Mouse (Mus musculus) adrenal gland, adult 18-20 months (tissue): ENCODE results near the gene Phkg1. TPM values are rescaled to one million over a fixed set of nuclear protein-coding genes. Genes with fewer than 3 reads are reported as not detected.

ENCODE experiments used
- DNase-seq, 2 experiments: peaks; one replicate each; pipeline ENCODE4 v3.0.0; 2021 to 2022; ENCODE audit warnings: low spot score in 2 of 2
- total RNA-seq, 2 experiments: library from RNA; stranded (reverse); gene quantifications; 1 replicate in 1 of 2; 2 replicates in 1 of 2; pipeline ENCODE4 v1.2.3; 2021

Gene Phkg1
- total RNA-seq, 2 experiments from 2014 or later: 1.2 to 4.7 TPM

- DNase-seq: peak; percentile 96
Measured at GRCm38 (mm10) chr5:129846752-129847557, 51.4 kb downstream of the Phkg1 start, which contains the start of gene Sumf2. Sumf2 (plus strand) TSS chr5:129846986.

GRCm38 (mm10) chr5:129844848-129845247, 53.5 kb downstream of the Phkg1 start:
- no peak for DNase-seq

Other genes starting within 250 kb of the Phkg1 start
- 1 to 10 TPM; 2.3 to 2.8 TPM for gene Zfp11, start 228.4 kb downstream of the Phkg1 start, total RNA-seq
- under 1 TPM; 0.23 to 0.58 TPM for gene Sept14, start 190.0 kb downstream of the Phkg1 start, total RNA-seq
- gene Mrps17, start 183.1 kb downstream of the Phkg1 start, total RNA-seq: 10 to 100 TPM; 81.0 to 89.6 TPM
- 100 to 1,000 TPM; 116 to 137 TPM for gene Nipsnap2, start 173.5 kb downstream of the Phkg1 start, total RNA-seq
- gene Psph, start 111.1 kb downstream of the Phkg1 start, total RNA-seq: 10 to 100 TPM; 22.5 to 26.0 TPM
- 10 to 100 TPM; 25.9 to 39.1 TPM for gene Sumf2, start 51.6 kb downstream of the Phkg1 start, total RNA-seq
- 1,000 to 10,000 TPM; 1,056 to 1,163 TPM for gene Chchd2, start 11.1 kb downstream of the Phkg1 start, total RNA-seq
- gene Zbed5, start 2.8 kb downstream of the Phkg1 start, total RNA-seq: 1 to 10 TPM; 1.5 to 2.1 TPM
- gene Nupr1l, start 10.0 kb upstream of the Phkg1 start, total RNA-seq: 1 to 10 TPM; 4.1 to 4.2 TPM
- gene Vkorc1l1, start 43.4 kb upstream of the Phkg1 start, total RNA-seq: 10 to 100 TPM; 27.7 to 33.9 TPM
- 10 to 100 TPM; 48.8 to 52.0 TPM for gene Gusb, start 104.5 kb upstream of the Phkg1 start, total RNA-seq
- 100 to 1,000 TPM in 1 of 2 experiments, 10 to 100 TPM in 1; 80.6 to 121 TPM for gene Asl, start 130.7 kb upstream of the Phkg1 start, total RNA-seq
- gene Crcp, start 130.7 kb upstream of the Phkg1 start, total RNA-seq: 10 to 100 TPM; 26.0 to 40.2 TPM
- 10 to 100 TPM; 27.2 to 28.8 TPM for gene Tpst1, start 174.8 kb upstream of the Phkg1 start, total RNA-seq
- 10 to 100 TPM in 1 of 2 experiments, 1 to 10 TPM in 1; 9.7 to 10.3 TPM for gene Kctd7, start 246.3 kb upstream of the Phkg1 start, total RNA-seq